Mouse (Mus musculus) neural tube, embryonic 12.5 days (tissue): Measurements from ENCODE around the gene Cnot1. TPM values are rescaled to one million over a fixed set of nuclear protein-coding genes. Genes with fewer than 3 reads are reported as not detected.

ENCODE experiments used
- ATAC-seq: fragments of 200-750 bp; cut with Nextera tagmentation; 2 replicates; pipeline ENCODE4 v1.8.0; 2017; ENCODE audit warnings: low read depth, mild to moderate bottlenecking, moderate TSS enrichment, moderate library complexity; ENCODE audit not compliant: low FRiP score
- H3K27ac ChIP-seq: fragments of 300-500 bp; sonication (generic); 2 replicates; pipeline ENCODE4 v1.5.1; 2016
- H3K27me3 ChIP-seq: fragments of 300-500 bp; sonication (generic); replicated peaks from 2 replicates; pipeline ENCODE4 v1.6.1; 2016; ENCODE audit warnings: mild to moderate bottlenecking
- H3K36me3 ChIP-seq: fragments of 300-500 bp; sonication (generic); 2 replicates; pipeline ENCODE4 v1.6.1; 2016; ENCODE audit warnings: mild to moderate bottlenecking
- H3K4me1 ChIP-seq: fragments of 300-500 bp; sonication (generic); 2 replicates; pipeline ENCODE4 v1.6.1; 2016
- H3K4me2 ChIP-seq: fragments of 300-500 bp; sonication (generic); replicated peaks from 2 replicates; pipeline ENCODE4 v1.6.1; 2016; ENCODE audit warnings: mild to moderate bottlenecking
- H3K4me3 ChIP-seq: fragments of 300-500 bp; sonication (generic); 2 replicates; pipeline ENCODE4 v1.5.1; 2016
- H3K9ac ChIP-seq: fragments of 300-500 bp; sonication (generic); 2 replicates; pipeline ENCODE4 v1.6.1; 2016; ENCODE audit warnings: mild to moderate bottlenecking
- H3K9me3 ChIP-seq: fragments of 300-500 bp; sonication (generic); 2 replicates; pipeline ENCODE4 v1.6.1; 2016; ENCODE audit warnings: mild to moderate bottlenecking
- WGBS: fragments of 180-500 bp; shearing (Covaris S2); methylation state at CpG from one replicate; pipeline ENCODE4 v1.1.7; 2016; 5-methylcytosine and 5-hydroxymethylcytosine counted together
- polyA plus RNA-seq: library from polyadenylated mRNA; unstranded; fragments of >200 nt; fragmentation: Nextera tagmentation; extraction: Ambion mirVana; gene quantifications from 2 replicates; pipeline ENCODE4 v1.2.1, GENCODE M21; 2016

Cnot1 gene
- polyA plus RNA-seq, 1 experiment from 2014 or later: 73.7 TPM

- no peak overlapping the region for H3K4me2 ChIP-seq
- no peaks in the 10 kb centered on the region for H3K4me1 ChIP-seq
- H3K4me3 ChIP-seq: no peak overlapping the region
- H3K27ac ChIP-seq: no peak overlapping the region
- peaks cover 5% of the 10 kb centered on the region; the same call in 1 of the 2 replicates for H3K9me3 ChIP-seq
- no peak for ATAC-seq
- H3K27me3 ChIP-seq: no peaks in the 10 kb centered on the region
- no peak overlapping the region for H3K9ac ChIP-seq
- H3K36me3 ChIP-seq: peaks cover 63% of the 10 kb centered on the region
Measured at GRCm38 (mm10) chr8:95782628-95783027, 24.6 kb downstream of the Cnot1 start.

- Histone ChIP-seq H3K9me3 (peaks cover 5% of the 10 kb centered on the region; the same call in 1 of the 2 replicates), H3K4me3 (no peak overlapping the region)
Measured at GRCm38 (mm10) chr8:95781775-95782174, 25.5 kb downstream of the Cnot1 start.

GRCm38 (mm10) chr8:95781085-95781484, 26.2 kb downstream of the Cnot1 start:
- Histone ChIP-seq H3K4me2 (no peak overlapping the region), H3K9ac (no peak overlapping the region), H3K27ac (no peak overlapping the region), H3K4me3 (no peak overlapping the region), H3K4me1 (no peaks in the 10 kb centered on the region), H3K36me3 (peaks cover 48% of the 10 kb centered on the region), H3K27me3 (no peaks in the 10 kb centered on the region), H3K9me3 (peaks cover 5% of the 10 kb centered on the region; the same call in 1 of the 2 replicates)
- WGBS: 98% methylated on average over 3 of the region's 3 CpGs
- no peak for ATAC-seq

More at GRCm38 (mm10) chr8:95781775-95782174, 25.5 kb downstream of the Cnot1 start:
- H3K9ac ChIP-seq: no peak overlapping the region
- WGBS: 99% methylated on average over 2 of the region's 2 CpGs
- H3K27me3 ChIP-seq: no peaks in the 10 kb centered on the region
- no peak overlapping the region for H3K4me2 ChIP-seq
- no peak overlapping the region for H3K27ac ChIP-seq
- no peak for ATAC-seq
- H3K4me1 ChIP-seq: no peaks in the 10 kb centered on the region
- peaks cover 55% of the 10 kb centered on the region for H3K36me3 ChIP-seq

- no peaks in the 10 kb centered on the region for H3K4me1 ChIP-seq
- H3K27me3 ChIP-seq: no peaks in the 10 kb centered on the region
- ATAC-seq: no peak
- WGBS: 91% methylated on average over 1 of the region's 1 CpGs
- no peaks in the 10 kb centered on the region for H3K9me3 ChIP-seq
- no peak overlapping the region for H3K4me2 ChIP-seq
- H3K36me3 ChIP-seq: peaks cover 76% of the 10 kb centered on the region
- no peak overlapping the region for H3K9ac ChIP-seq
- no peak overlapping the region for H3K27ac ChIP-seq
- no peak overlapping the region for H3K4me3 ChIP-seq
Measured at GRCm38 (mm10) chr8:95764133-95764532, 43.1 kb downstream of the Cnot1 start.

DNA sequence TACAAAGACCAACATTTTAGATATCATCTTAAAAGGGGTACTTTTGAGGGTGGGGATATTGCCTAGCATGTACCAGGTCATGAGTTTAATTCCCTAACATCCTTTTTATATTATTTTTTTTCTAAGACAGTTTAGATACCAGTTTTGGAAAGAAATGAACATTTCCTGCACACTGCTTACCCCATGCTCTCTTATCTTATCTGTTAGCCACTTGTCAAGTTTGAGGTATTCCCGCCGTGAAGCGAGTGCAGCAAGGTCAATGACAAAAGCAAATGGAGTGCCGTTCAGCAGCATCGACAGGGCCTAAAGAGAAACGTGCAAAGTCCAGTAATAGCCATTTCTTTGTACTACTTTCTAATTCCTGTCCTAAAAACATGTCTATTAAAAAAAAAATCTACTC, 46.9 kb downstream of the Cnot1 start:
- 94% methylated on average over 6 of the region's 6 CpGs for WGBS
- Histone ChIP-seq H3K27ac (no peak overlapping the region), H3K4me2 (no peak overlapping the region), H3K4me1 (no peaks in the 10 kb centered on the region), H3K9me3 (no peaks in the 10 kb centered on the region), H3K4me3 (no peak overlapping the region), H3K27me3 (no peaks in the 10 kb centered on the region), H3K36me3 (peaks cover 76% of the 10 kb centered on the region), H3K9ac (no peak overlapping the region)
- ATAC-seq: no peak

DNA sequence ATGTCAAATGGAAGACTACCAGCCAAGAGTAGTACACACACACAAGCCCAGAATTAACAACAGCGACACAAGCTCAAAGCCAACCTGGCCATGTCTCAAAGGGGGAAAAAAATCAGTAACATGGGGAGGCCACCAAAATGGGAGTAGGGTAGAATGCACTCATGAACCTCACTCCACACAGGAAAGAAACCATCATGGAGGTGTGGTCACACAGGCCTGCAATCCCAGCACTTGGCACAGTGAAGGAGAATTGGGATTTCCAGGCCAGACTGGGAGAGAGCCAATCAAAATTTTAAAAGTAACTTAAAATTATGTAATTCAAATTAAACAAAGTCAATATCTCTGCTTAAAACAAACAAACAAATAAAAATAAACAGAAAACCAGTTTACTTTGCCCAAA, 55.3 kb downstream of the Cnot1 start:
- Histone ChIP-seq H3K27ac (no peak overlapping the region), H3K36me3 (peaks cover 86% of the 10 kb centered on the region), H3K4me2 (no peak overlapping the region), H3K4me1 (no peaks in the 10 kb centered on the region), H3K4me3 (no peak overlapping the region), H3K9ac (no peak overlapping the region), H3K27me3 (no peaks in the 10 kb centered on the region), H3K9me3 (no peaks in the 10 kb centered on the region)
- ATAC-seq: no peak
- 97% methylated on average over 1 of the region's 1 CpGs for WGBS

DNA sequence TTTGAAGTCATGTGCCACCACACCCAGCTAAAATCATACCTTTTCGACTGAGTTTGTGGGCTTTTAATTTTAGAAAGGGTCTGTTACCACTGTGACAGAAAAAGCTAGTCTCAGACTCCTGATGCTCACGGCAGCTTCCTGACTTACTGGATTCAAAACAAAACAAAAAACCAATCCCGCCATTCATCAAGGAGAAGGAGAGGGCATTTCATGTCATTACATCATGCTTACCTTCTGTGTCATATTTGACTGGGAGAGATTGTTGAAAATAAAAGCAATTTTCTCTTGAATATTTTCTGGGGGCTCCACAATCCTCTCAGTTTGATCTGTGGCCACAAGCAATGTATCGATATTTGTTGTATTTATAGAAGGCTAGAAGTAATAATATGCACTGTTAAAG, 59.2 kb downstream of the Cnot1 start:
- H3K27ac ChIP-seq: no peak overlapping the region
- ATAC-seq: no peak
- no peaks in the 10 kb centered on the region for H3K9me3 ChIP-seq
- no peak overlapping the region for H3K4me2 ChIP-seq
- H3K9ac ChIP-seq: no peak overlapping the region
- H3K36me3 ChIP-seq: peaks cover 89% of the 10 kb centered on the region
- 91% methylated on average over 4 of the region's 4 CpGs for WGBS
- no peaks in the 10 kb centered on the region for H3K27me3 ChIP-seq
- no peaks in the 10 kb centered on the region for H3K4me1 ChIP-seq
- no peak overlapping the region for H3K4me3 ChIP-seq

- H3K9ac ChIP-seq: no peak overlapping the region
- no peaks in the 10 kb centered on the region for H3K9me3 ChIP-seq
- no peaks in the 10 kb centered on the region for H3K27me3 ChIP-seq
- WGBS: 95% methylated on average over 7 of the region's 7 CpGs
- peaks cover 91% of the 10 kb centered on the region for H3K36me3 ChIP-seq
- H3K4me3 ChIP-seq: no peak overlapping the region
- ATAC-seq: no peak
- H3K4me1 ChIP-seq: no peaks in the 10 kb centered on the region
- H3K27ac ChIP-seq: no peak overlapping the region
- H3K4me2 ChIP-seq: no peak overlapping the region
Measured at GRCm38 (mm10) chr8:95741732-95742131, 65.5 kb downstream of the Cnot1 start.

GRCm38 (mm10) chr8:95738596-95738995, 68.7 kb downstream of the Cnot1 start:
- no peak for ATAC-seq

GRCm38 (mm10) chr8:95727625-95728024, 79.6 kb downstream of the Cnot1 start:
- H3K36me3 ChIP-seq: peaks cover 84% of the 10 kb centered on the region
- ATAC-seq: no peak
- WGBS: 93% methylated on average over 4 of the region's 4 CpGs

More at GRCm38 (mm10) chr8:95738596-95738995, 68.7 kb downstream of the Cnot1 start:
- Histone ChIP-seq H3K9ac (no peak overlapping the region), H3K27ac (no peak overlapping the region), H3K4me2 (no peak overlapping the region), H3K4me3 (no peak overlapping the region), H3K36me3 (peaks cover 89% of the 10 kb centered on the region), H3K9me3 (no peaks in the 10 kb centered on the region), H3K4me1 (no peaks in the 10 kb centered on the region), H3K27me3 (no peaks in the 10 kb centered on the region)
- whole genome bisulfite sequencing: 85% methylated on average over 7 of the region's 7 CpGs

DNA sequence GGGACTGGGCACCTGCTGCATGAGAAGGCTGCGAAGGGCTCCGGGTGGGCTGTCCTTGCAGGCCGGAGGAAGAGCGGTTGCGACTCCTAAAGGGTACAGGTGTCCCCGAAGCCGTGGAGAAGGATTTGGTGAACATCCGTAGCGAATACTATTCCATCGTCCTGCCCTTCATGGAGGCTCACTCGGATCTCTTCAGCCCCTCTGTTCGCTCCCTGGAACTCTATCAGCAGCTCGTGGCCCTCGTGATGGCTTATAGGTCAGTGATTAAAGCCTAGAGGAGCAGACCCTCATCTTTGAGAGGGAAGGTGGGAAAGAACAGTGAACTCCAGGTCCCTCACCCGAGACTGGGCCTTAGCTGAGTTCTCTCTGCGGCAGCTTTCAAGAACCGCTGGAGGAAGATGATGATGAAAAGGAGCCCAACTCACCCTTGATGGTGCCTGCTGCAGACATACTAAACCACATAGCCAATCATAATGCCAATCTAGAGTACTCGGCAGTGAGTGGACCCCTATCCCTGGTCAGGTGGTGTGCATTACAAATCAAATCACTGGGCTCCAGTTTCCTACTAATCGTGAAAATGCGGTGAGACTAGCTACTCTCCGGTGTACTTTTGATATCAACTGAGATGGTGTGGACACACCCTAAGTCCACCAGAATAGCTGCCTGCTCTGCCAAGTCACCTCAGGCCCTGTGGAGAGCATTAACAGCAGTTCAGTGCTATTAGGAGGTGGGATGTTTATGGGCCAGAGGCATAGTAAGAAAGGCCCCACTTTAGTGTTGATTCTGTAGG, 90.5 kb downstream of the Cnot1 start:
- Histone ChIP-seq H3K9me3 (no peaks in the 10 kb centered on the region), H3K4me2 (peak overlapping the region; percentile 97), H3K36me3 (peaks cover 55% of the 10 kb centered on the region), H3K4me3 (peak overlapping the region; percentile 85), H3K9ac (peak overlapping the region; percentile 82), H3K27me3 (no peaks in the 10 kb centered on the region), H3K4me1 (peaks cover 18% of the 10 kb centered on the region), H3K27ac (no peak overlapping the region)
- 17% methylated on average over 21 of the region's 21 CpGs for WGBS
- ATAC-seq: peak; percentile 1; the same call in 1 of the 2 replicates

More at GRCm38 (mm10) chr8:95727625-95728024, 79.6 kb downstream of the Cnot1 start:
- Histone ChIP-seq H3K4me2 (no peak overlapping the region), H3K4me3 (no peak overlapping the region), H3K4me1 (no peaks in the 10 kb centered on the region), H3K27ac (no peak overlapping the region), H3K27me3 (no peaks in the 10 kb centered on the region), H3K9ac (no peak overlapping the region), H3K9me3 (no peaks in the 10 kb centered on the region)

DNA sequence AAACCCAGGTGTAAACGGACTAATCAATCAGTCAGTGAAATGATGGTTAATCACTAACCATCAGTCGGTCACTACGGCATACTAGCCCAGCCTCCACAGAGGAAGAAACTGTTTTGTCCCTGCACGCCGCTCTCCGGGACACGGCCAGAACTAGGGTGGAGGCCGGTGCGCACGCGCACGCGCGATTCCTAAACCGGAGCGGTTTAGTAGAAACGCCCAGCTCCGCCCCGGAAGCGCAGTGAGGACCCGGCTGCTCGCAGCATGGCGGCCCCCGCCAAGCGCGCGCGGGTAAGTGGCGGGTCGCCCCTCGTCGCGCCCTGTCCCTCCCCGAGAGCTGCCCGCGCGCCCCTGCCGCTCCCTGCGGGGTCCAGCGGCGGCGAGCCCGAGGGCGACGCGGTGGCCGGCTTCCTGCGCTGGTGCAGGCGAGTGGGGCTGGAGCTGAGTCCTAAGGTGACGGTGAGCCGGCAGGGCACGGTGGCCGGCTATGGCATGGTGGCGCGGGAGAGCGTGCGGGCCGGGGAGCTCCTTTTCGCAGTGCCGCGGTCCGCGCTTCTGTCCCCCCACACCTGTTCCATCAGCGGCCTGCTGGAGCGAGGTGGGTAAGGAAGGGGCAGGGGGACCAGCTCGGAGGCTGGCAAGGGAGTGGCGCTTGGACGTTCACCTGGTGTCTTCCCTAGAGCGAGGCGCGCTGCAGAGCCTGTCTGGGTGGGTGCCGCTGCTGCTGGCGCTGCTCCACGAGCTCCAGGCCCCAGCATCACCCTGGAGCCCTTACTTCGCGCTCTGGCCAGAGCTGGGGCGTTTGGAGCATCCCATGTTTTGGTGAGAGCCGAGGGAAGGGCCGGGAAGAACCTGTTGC, 91.4 kb downstream of the Cnot1 start, which contains the start of gene Setd6:
TSS of gene Setd6 (plus strand) at position 206 of the 856 bp plus-strand sequence.
- no peaks in the 10 kb centered on the region for H3K27me3 ChIP-seq
- WGBS: under 1% methylated on average over 79 of the region's 79 CpGs
- peak within 1 kb of the TSS; percentile 82 for H3K9ac ChIP-seq
- 0 out of 2 replicates have a peak within 1 kb of the TSS, but pooled peaks have one; percentile 27 for H3K27ac ChIP-seq
- H3K9me3 ChIP-seq: no peaks in the 10 kb centered on the region
- peaks cover 18% of the 10 kb centered on the region for H3K4me1 ChIP-seq
- H3K4me2 ChIP-seq: peak within 1 kb of the TSS; percentile 97
- H3K36me3 ChIP-seq: peaks cover 52% of the 10 kb centered on the region
- peak within 1 kb of the TSS; percentile 85 for H3K4me3 ChIP-seq
- peak; percentile 86 for ATAC-seq
